Mouse (Mus musculus) adrenal gland, adult (tissue): ENCODE data around the gene Pm20d2.

Experiments
- DNase-seq, 2 experiments: peaks; one replicate each; pipeline ENCODE4 v3.0.0; 2022 to 2023; ENCODE audit warnings: low spot score in 1 of 2; ENCODE audit not compliant: inconsistent age in 2 of 2

The Pm20d2 gene

GRCm38 (mm10) chr4:33124493-33124892 lies 65.0 kb downstream of the Pm20d2 start:
- DNase-seq, result peak; percentile 27 to 78
